Mouse (Mus musculus) hematopoietic stem cell, adult 5-6 weeks (primary cell): ENCODE data around the gene Ifrd2. TPM values are rescaled to one million over a fixed set of nuclear protein-coding genes. Genes with fewer than 3 reads are reported as not detected.

Experiments used
- ATAC-seq, 2 experiments: fragments of 125-278 bp in 1 of 2; replicated peaks in 1 of 2; 2 replicates each; pipeline ENCODE4 v1.8.0; 2016 to 2017; ENCODE audit warnings: inconsistent platforms in 2 of 2, mild to moderate bottlenecking in 2 of 2, moderate number of reproducible peaks in 2 of 2, low read depth in 1 of 2, moderate TSS enrichment in 1 of 2; ENCODE audit not compliant: low FRiP score in 2 of 2, poor library complexity in 2 of 2, severe bottlenecking in 2 of 2, insufficient read depth in 1 of 2, low TSS enrichment in 1 of 2
- total RNA-seq: library from RNA; stranded (forward); fragments of 172-1452, 232-1000 nt; gene quantifications from 2 replicates; pipeline ENCODE4 v1.2.3, GENCODE M21; 2017

Gene Ifrd2
- 49.8 and 62.7 TPM in 2 replicates for total RNA-seq

- peak; percentile 92 to 93 for ATAC-seq
These were observed at the start of gene Ifrd2 for GRCm38 (mm10) chr9:107586974-107587832. Ifrd2 (plus strand) TSS chr9:107587642.

GRCm38 (mm10) chr9:107538231-107538630 is 49.2 kb upstream of the Ifrd2 start:
- no peak for ATAC-seq

GRCm38 (mm10) chr9:107538711-107539110 is 48.7 kb upstream of the Ifrd2 start:
- ATAC-seq = no peak

GRCm38 (mm10) chr9:107539940-107540339 is 47.5 kb upstream of the Ifrd2 start:
- no peak for ATAC-seq

- ATAC-seq = no peak
These were observed 47.0 kb upstream of the Ifrd2 start for GRCm38 (mm10) chr9:107540420-107540819.

- ATAC-seq = no peak
These were observed 46.4 kb upstream of the Ifrd2 start for GRCm38 (mm10) chr9:107541005-107541404.

GRCm38 (mm10) chr9:107541474-107542351 is 45.7 kb upstream of the Ifrd2 start, which contains the start of the genes Cyb561d2 and Nprl2:
Cyb561d2 (minus strand) TSS chr9:107542193.
Nprl2 (plus strand) TSS chr9:107542226.
- ATAC-seq = peak; percentile 77 to 89

- ATAC-seq = no peak
These were observed 45.1 kb upstream of the Ifrd2 start for GRCm38 (mm10) chr9:107542352-107542686.

GRCm38 (mm10) chr9:107542721-107543120 is 44.7 kb upstream of the Ifrd2 start:
- ATAC-seq = no peak

GRCm38 (mm10) chr9:107543299-107543698 is 44.1 kb upstream of the Ifrd2 start:
- no peak for ATAC-seq

GRCm38 (mm10) chr9:107544196-107544700 is 43.2 kb upstream of the Ifrd2 start:
- no peak for ATAC-seq

- ATAC-seq = no peak
These were observed 42.7 kb upstream of the Ifrd2 start for GRCm38 (mm10) chr9:107544729-107545128.

- no peak for ATAC-seq
These were observed 42.2 kb upstream of the Ifrd2 start for GRCm38 (mm10) chr9:107545199-107545598.

- no peak for ATAC-seq
These were observed 41.8 kb upstream of the Ifrd2 start for GRCm38 (mm10) chr9:107545602-107546001.

GRCm38 (mm10) chr9:107547026-107547425 is 40.4 kb upstream of the Ifrd2 start, which contains the start of gene Zmynd10:
Zmynd10 (plus strand) TSS chr9:107547298.
- ATAC-seq = peak; percentile 52 to 64

GRCm38 (mm10) chr9:107547957-107548356 is 39.5 kb upstream of the Ifrd2 start:
- ATAC-seq = no peak

- ATAC-seq = no peak
These were observed 38.6 kb upstream of the Ifrd2 start for GRCm38 (mm10) chr9:107548820-107549219.
